In genomic region chr9:47265946-47266490, GRCm38 (mm10) we compare ENCODE assay signal across 8 mouse cellular contexts.
A peak's percentile ranks its signal among the peaks of the same experiment; 100 is the strongest.
DNase-seq lines count a peak whose midpoint lies in the region; ATAC-seq and TF ChIP-seq lines count a peak whose summit lies in the region.

No protein-coding gene starts in this region.

- H3K27ac ChIP-seq in left cerebral cortex, adult 2 months: no peak overlapping the region

- ATAC-seq in activated CD4-positive, CD25-positive, alpha-beta regulatory T cell, adult 4 months: no peak

- no peak for TF ChIP-seq POLR2A in brain, embryonic 14.5 days (IDR thresholded peaks at IDR 0.05; ENCODE audit: borderline replicate concordance, extremely low read depth, insufficient read depth, insufficient read length, poor library complexity, severe bottlenecking)
- TF ChIP-seq POLR2A in lung, adult 2 months (IDR thresholded peaks at IDR 0.05; ENCODE audit: borderline replicate concordance, extremely low read depth, low read depth, low read length): no peak

- TF ChIP-seq CTCF in brain, embryonic 14.5 days (IDR thresholded peaks at IDR 0.05; ENCODE audit: borderline replicate concordance, extremely low read depth, insufficient read depth, insufficient read length): no peak
- no peak for TF ChIP-seq CTCF in lung, adult 2 months (IDR thresholded peaks at IDR 0.05; ENCODE audit: insufficient read depth, low read length)
- TF ChIP-seq CTCF in left cerebral cortex, adult 2 months (IDR thresholded peaks at IDR 0.05): no peak

- H3K4me3 ChIP-seq in lung, adult 2 months (replicated peaks; ENCODE audit: extremely low read depth, low read depth, low read length): no peak overlapping the region
- no peak overlapping the region for H3K4me3 ChIP-seq in left cerebral cortex, adult 2 months

- intact Hi-C loops in left cerebral cortex, postnatal 4 days (cut with DNase I): no loop called here
- intact Hi-C loops in heart, postnatal 25 days (cut with DNase I): no loop called here
- intact Hi-C loops in left cerebral cortex, adult 2 months (cut with DNase I): no loop called here

- no peaks in the 10 kb centered on the region for H3K4me1 ChIP-seq in lung, adult 2 months (ENCODE audit: control insufficient read depth, insufficient read depth, low read length)

- WGBS in lung, adult 2 months: 35% methylated on average over 9 of the region's 9 CpGs

- peak; percentile 84 for DNase-seq in left cerebral cortex, postnatal 4 days
- DNase-seq in left cerebral cortex, adult 9 months (ENCODE audit: low spot score in 2 of 2): no peak
- peak; percentile 92 for DNase-seq in brain, embryonic 14.5 days (ENCODE audit: low read depth)
- peak; percentile 6 for DNase-seq in heart, postnatal 25 days (ENCODE audit: low spot score)
- DNase-seq in lung, adult 2 months: peak; percentile 31
- DNase-seq in testis, postnatal 14 days (ENCODE audit: low spot score): peak; percentile 14
- DNase-seq in left cerebral cortex, adult 2 months (ENCODE audit: extremely low spot score in 1 of 2, low spot score in 2 of 2): no peak

Comparison
In these comparisons a context has a peak if more than half of its experiments do, and no peak if none do; other contexts are left out.
1. DNase-seq: peak in left cerebral cortex, postnatal 4 days (single experiment), brain, embryonic 14.5 days (single experiment), heart, postnatal 25 days (single experiment), lung, adult 2 months (single experiment) and testis, postnatal 14 days (single experiment); none in left cerebral cortex, adult 9 months (0 of 2) and left cerebral cortex, adult 2 months (0 of 2).